Comparison of ENCODE assay signal across 9 mouse cellular contexts in genomic region chr5:52254602-52255071, GRCm38 (mm10).
A peak's percentile ranks its signal among the peaks of the same experiment; 100 is the strongest.
DNase-seq lines count a peak whose midpoint lies in the region; ATAC-seq lines count a peak whose summit lies in the region.
"Had no signal": no experiment of that assay in that cellular context is flagged by ENCODE, and none has a peak within 500 bp of the region (broad histone marks: within the 10 kb centered on the region; RNA-seq: fewer than 3 reads in every experiment).

No protein-coding gene starts in this region.

- ATAC-seq in lung, embryonic 16.5 days (ENCODE audit: low read depth) = peak; percentile 80
- ATAC-seq in hindbrain, embryonic 16.5 days = no peak

- peaks cover 3% of the 10 kb centered on the region; the same call in 1 of the 2 replicates for H3K4me1 ChIP-seq in lung, embryonic 16.5 days (replicated peaks; ENCODE audit: control insufficient read depth, insufficient read depth, low read length)
- no peaks in the 10 kb centered on the region; the same call in 1 of the 2 replicates for H3K4me1 ChIP-seq in hindbrain, embryonic 16.5 days (ENCODE audit: control insufficient read depth, insufficient read depth, low read depth, low read length)

- no peaks in the 10 kb centered on the region for H3K9me3 ChIP-seq in lung, embryonic 16.5 days (ENCODE audit: control insufficient read depth, low read length)
- H3K9me3 ChIP-seq in hindbrain, embryonic 16.5 days (ENCODE audit: control insufficient read depth, low read length) = no peaks in the 10 kb centered on the region

- peak overlapping the region; percentile 30 for H3K4me3 ChIP-seq in lung, embryonic 16.5 days (ENCODE audit: low read length)
- H3K4me3 ChIP-seq in hindbrain, embryonic 16.5 days (ENCODE audit: low read length) = no peak overlapping the region
- H3K4me3 ChIP-seq: gastrocnemius, adult 2 months had no signal

- H3K27me3 ChIP-seq in lung, embryonic 16.5 days (ENCODE audit: control insufficient read depth, insufficient read depth, low read depth, low read length) = no peaks in the 10 kb centered on the region
- H3K27me3 ChIP-seq in hindbrain, embryonic 16.5 days (replicated peaks; ENCODE audit: control insufficient read depth, insufficient read depth, low read length) = no peaks in the 10 kb centered on the region

- H3K9ac ChIP-seq in lung, embryonic 16.5 days (ENCODE audit: low read length) = 0 out of 2 replicates have a peak overlapping the region, but pooled peaks have one; percentile 23
- H3K9ac ChIP-seq in hindbrain, embryonic 16.5 days (ENCODE audit: low read depth, low read length) = no peak overlapping the region

- WGBS in lung, embryonic 16.5 days = 30% methylated on average over 14 of the region's 14 CpGs
- 66% methylated on average over 14 of the region's 14 CpGs for WGBS in hindbrain, embryonic 16.5 days

- intact Hi-C loops in heart, postnatal 10 days (cut with DNase I) = no loop called here

- no peaks in the 10 kb centered on the region for H3K36me3 ChIP-seq in lung, embryonic 16.5 days (ENCODE audit: control insufficient read depth, insufficient read depth, low read length)
- H3K36me3 ChIP-seq in hindbrain, embryonic 16.5 days (ENCODE audit: control insufficient read depth, insufficient read depth, low read length) = no peaks in the 10 kb centered on the region

- peak overlapping the region; percentile 55 for H3K4me2 ChIP-seq in lung, embryonic 16.5 days (ENCODE audit: low read depth, low read length)
- H3K4me2 ChIP-seq in hindbrain, embryonic 16.5 days (ENCODE audit: low read length) = no peak overlapping the region

- peak; percentile 19 for DNase-seq in right cerebral cortex, adult 18-20 months
- DNase-seq in right cerebral cortex, postnatal 25 days = no peak
- DNase-seq in heart, postnatal 10 days = peak; percentile 18 to 32
- DNase-seq in cerebellum, postnatal 14 days = no peak
- DNase-seq in spleen, adult 18-20 months = no peak
- DNase-seq in thymus, postnatal 10 days (ENCODE audit: low spot score in 2 of 2) = no peak
- DNase-seq: gastrocnemius, adult 2 months had no signal

- no peak overlapping the region; the same call in 1 of the 2 replicates for H3K27ac ChIP-seq in lung, embryonic 16.5 days (ENCODE audit: low read length)
- H3K27ac ChIP-seq in hindbrain, embryonic 16.5 days (ENCODE audit: low read depth, low read length) = no peak overlapping the region
- H3K27ac ChIP-seq: gastrocnemius, adult 2 months had no signal

Comparison
In these comparisons a context has a peak if more than half of its experiments do, and no peak if none do; other contexts are left out.
1. DNase-seq: peak in right cerebral cortex, adult 18-20 months (single experiment) and heart, postnatal 10 days (2 of 2); none in right cerebral cortex, postnatal 25 days (single experiment), cerebellum, postnatal 14 days (0 of 2), spleen, adult 18-20 months (0 of 2) and thymus, postnatal 10 days (0 of 2).